Mouse (Mus musculus): ENCODE measurements around the gene Helq.

DNA sequence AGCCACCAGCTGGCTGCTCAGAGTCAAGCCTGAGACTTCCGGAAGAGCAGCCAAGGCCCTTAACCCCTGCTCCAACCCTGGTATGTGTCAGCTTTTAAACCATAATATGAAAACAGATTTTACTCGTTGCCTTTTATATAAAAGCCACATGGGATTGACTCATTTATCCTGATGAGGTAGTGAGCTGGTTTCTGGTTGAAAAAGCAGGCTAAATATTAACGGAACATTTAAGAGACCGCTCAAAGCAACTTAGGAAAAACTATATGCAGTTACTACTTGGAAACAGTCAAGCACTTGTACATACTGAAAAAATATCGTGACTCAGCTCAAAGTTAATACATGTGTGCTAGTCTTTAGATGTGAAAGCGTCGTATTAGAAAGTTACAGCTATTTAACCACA is 6.1 kb downstream of the Helq start:
- no peak for TF ChIP-seq MAX (IDR thresholded peaks at IDR 0.05; ENCODE audit: low read depth)
- no peak for TF ChIP-seq CEBPB (IDR thresholded peaks at IDR 0.05; ENCODE audit: insufficient read depth, poor library complexity, severe bottlenecking)
- TF ChIP-seq USF1 (IDR thresholded peaks at IDR 0.05; ENCODE audit: low read depth): no peak
- TF ChIP-seq POLR2AphosphoS2 (IDR thresholded peaks at IDR 0.05; ENCODE audit: insufficient read length, low read depth): no peak
- no peak for TF ChIP-seq POLR2A (IDR thresholded peaks at IDR 0.05; ENCODE audit: insufficient read length, low read depth)
- TF ChIP-seq SRF (IDR thresholded peaks at IDR 0.05; ENCODE audit: control insufficient read depth, insufficient read length, low read depth): no peak
- TF ChIP-seq E2F4 (IDR thresholded peaks at IDR 0.05; ENCODE audit: insufficient read depth): no peak
- no peak for TF ChIP-seq MYOG (IDR thresholded peaks at IDR 0.05; ENCODE audit: control insufficient read depth in 1 of 3, insufficient read depth in 1 of 3, insufficient read length in 2 of 3, low read depth in 2 of 3)
- TF ChIP-seq TCF12 (IDR thresholded peaks at IDR 0.05; ENCODE audit: insufficient read depth, poor library complexity, severe bottlenecking): no peak
- TF ChIP-seq MYOD1 (IDR thresholded peaks at IDR 0.05; ENCODE audit: control insufficient read depth in 1 of 3, insufficient read length in 2 of 3, low read depth in 2 of 3): no peak
- TF ChIP-seq REST (IDR thresholded peaks at IDR 0.05; ENCODE audit: insufficient read depth, insufficient read length): no peak

Data from myocyte (in vitro differentiated cells).